Mouse (Mus musculus) bone marrow, adult 2 months (tissue): ENCODE results near the gene Zfp609. TPM values are rescaled to one million over a fixed set of nuclear protein-coding genes. Genes with fewer than 3 reads are reported as not detected.

Experiments
- H3K27ac ChIP-seq: fragments of 200-500 bp; 2 replicates; pipeline ENCODE4 v1.5.1; 2012; ENCODE audit warnings: low read depth, mild to moderate bottlenecking, control low read depth, inconsistent platforms, low read length; ENCODE audit not compliant: control insufficient read depth, poor library complexity, insufficient read depth
- H3K4me1 ChIP-seq: fragments of 200-500 bp; 2 replicates; pipeline ENCODE4 v1.6.1; 2011; ENCODE audit warnings: low read length; ENCODE audit not compliant: control insufficient read depth, insufficient read depth
- H3K4me3 ChIP-seq: fragments of 200-500 bp; replicated peaks from 2 replicates; pipeline ENCODE3; 2011; ENCODE audit warnings: mild to moderate bottlenecking, low read depth, low read length, control low read depth; ENCODE audit not compliant: control insufficient read depth
- CTCF ChIP-seq: fragments of 200-500 bp; IDR thresholded peaks from 2 replicates; pipeline ENCODE4 v1.5.1; 2011; ENCODE audit warnings: low read length, control low read depth; ENCODE audit not compliant: control insufficient read depth, insufficient read depth
- POLR2A ChIP-seq: fragments of 200-500 bp; IDR thresholded peaks from 2 replicates; pipeline ENCODE4 v1.6.1; 2011; ENCODE audit warnings: low read depth, mild to moderate bottlenecking, control low read depth, low read length, borderline replicate concordance; ENCODE audit not compliant: control insufficient read depth
- WGBS: fragments of 180-500 bp; shearing (Covaris S2); methylation state at CpG from one replicate; pipeline ENCODE4 v1.1.7; 2018; 5-methylcytosine and 5-hydroxymethylcytosine counted together
- polyA plus RNA-seq: library from polyadenylated mRNA; stranded (reverse); fragments of >200 nt; gene quantifications from 2 replicates; pipeline ENCODE4 v1.2.4, GENCODE M21; 2011; ENCODE audit warnings: low replicate concordance; ENCODE audit not compliant: missing spikeins, insufficient read depth, insufficient read length

The Zfp609 gene
- polyA plus RNA-seq, 1 experiment, result 13.9 TPM

DNA sequence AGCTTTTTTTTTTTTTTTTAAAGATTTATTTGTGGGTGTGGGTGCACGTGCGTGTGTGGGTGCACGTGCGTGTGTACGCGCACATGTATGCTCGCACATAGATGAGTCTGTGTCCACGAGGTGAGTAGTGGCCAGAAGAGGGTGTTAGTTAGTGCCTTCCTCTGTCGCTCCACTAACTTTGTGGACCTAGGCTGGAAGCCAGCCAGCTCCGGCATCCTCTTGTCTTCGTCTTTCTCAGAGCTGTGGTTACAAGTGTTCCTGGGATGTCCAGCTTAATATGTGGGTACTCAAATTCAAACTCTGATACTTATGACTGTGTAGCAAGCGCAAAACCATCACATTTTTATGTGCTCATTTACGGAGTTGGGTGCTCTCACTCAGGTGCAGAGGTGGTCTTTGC is 178.6 kb downstream of the Zfp609 start:
- Histone ChIP-seq H3K27ac (no peak overlapping the region), H3K4me1 (no peaks in the 10 kb centered on the region; the same call in 1 of the 2 replicates), H3K4me3 (no peak overlapping the region)
- TF ChIP-seq POLR2A (no peak), CTCF (no peak)
- WGBS, result 86% methylated on average over 13 of the region's 13 CpGs

DNA sequence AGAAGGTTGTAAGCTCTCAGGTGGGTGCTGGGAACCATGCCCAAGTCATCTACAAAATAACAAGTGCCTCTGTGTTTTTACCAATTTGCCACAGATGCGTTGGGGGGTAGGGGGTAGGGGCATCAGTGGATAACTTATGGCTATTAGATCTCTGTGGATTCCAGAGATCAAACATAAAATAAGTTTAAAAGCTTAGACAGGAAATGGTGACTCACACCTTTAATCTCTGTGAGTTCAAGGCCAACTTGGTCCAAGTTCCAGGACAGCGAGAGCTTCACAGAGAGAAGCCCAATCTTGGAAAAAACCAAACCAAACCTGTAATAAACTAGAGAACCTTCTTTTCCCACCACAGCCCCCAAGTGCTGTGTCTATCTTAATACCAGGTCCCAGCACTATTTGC is 180.6 kb downstream of the Zfp609 start:
- H3K27ac ChIP-seq, result no peak overlapping the region
- 73% methylated on average over 2 of the region's 2 CpGs for WGBS
- no peaks in the 10 kb centered on the region; the same call in 1 of the 2 replicates for H3K4me1 ChIP-seq
- TF ChIP-seq CTCF (no peak), POLR2A (no peak)
- H3K4me3 ChIP-seq, result no peak overlapping the region

GRCm38 (mm10) chr9:65645984-65646383 is 181.4 kb downstream of the Zfp609 start:
- Histone ChIP-seq H3K4me1 (no peaks in the 10 kb centered on the region; the same call in 1 of the 2 replicates), H3K4me3 (no peak overlapping the region), H3K27ac (no peak overlapping the region)
- TF ChIP-seq CTCF (no peak), POLR2A (no peak)
- 41% methylated on average over 3 of the region's 3 CpGs for WGBS

GRCm38 (mm10) chr9:65644960-65645359 is 182.4 kb downstream of the Zfp609 start:
- 86% methylated on average over 4 of the region's 4 CpGs for WGBS
- H3K4me3 ChIP-seq, result no peak overlapping the region
- H3K4me1 ChIP-seq, result no peaks in the 10 kb centered on the region; the same call in 1 of the 2 replicates
- H3K27ac ChIP-seq, result no peak overlapping the region
- TF ChIP-seq CTCF (no peak), POLR2A (no peak)

- Histone ChIP-seq H3K4me1 (no peaks in the 10 kb centered on the region; the same call in 1 of the 2 replicates), H3K4me3 (no peak overlapping the region), H3K27ac (no peak overlapping the region)
- TF ChIP-seq POLR2A (no peak), CTCF (no peak)
Observed at GRCm38 (mm10) chr9:65642546-65642945, 184.8 kb downstream of the Zfp609 start.

Other genes starting within 250 kb of the Zfp609 start
- 25.7 and 55.0 TPM in 2 replicates for gene Plekho2, start 247.5 kb downstream of the Zfp609 start, polyA plus RNA-seq
- 16.5 and 29.8 TPM in 2 replicates for gene Pif1, start 240.4 kb downstream of the Zfp609 start, polyA plus RNA-seq
- gene Rbpms2, start 197.9 kb downstream of the Zfp609 start, polyA plus RNA-seq, result 32.3 and 68.4 TPM in 2 replicates
- gene Oaz2, start 159.6 kb downstream of the Zfp609 start, polyA plus RNA-seq, result 22.1 and 34.0 TPM in 2 replicates
- gene Pclaf, start 62.7 kb upstream of the Zfp609 start, polyA plus RNA-seq, result 68.0 and 69.5 TPM in 2 replicates
- 6.4 and 12.8 TPM in 2 replicates for gene Trip4, start 81.2 kb upstream of the Zfp609 start, polyA plus RNA-seq
- gene Csnk1g1, start 81.4 kb upstream of the Zfp609 start, polyA plus RNA-seq, result 6.5 and 14.4 TPM in 2 replicates
- gene Ppib, start 232.7 kb upstream of the Zfp609 start, polyA plus RNA-seq, result 88.9 and 169 TPM in 2 replicates
- 21.4 and 26.4 TPM in 2 replicates for gene Snx22, start 242.2 kb upstream of the Zfp609 start, polyA plus RNA-seq